Mouse (Mus musculus): ENCODE data around the gene Faap100.

Faap100 gene

GRCm38 (mm10) chr11:120376302-120377160, 2.0 kb downstream of the Faap100 start:
- no peak for DNase-seq (ENCODE audit: low spot score in 2 of 2)

GRCm38 (mm10) chr11:120375324-120375723, 3.2 kb downstream of the Faap100 start:
- no peak for DNase-seq (ENCODE audit: low spot score in 2 of 2)

DNA sequence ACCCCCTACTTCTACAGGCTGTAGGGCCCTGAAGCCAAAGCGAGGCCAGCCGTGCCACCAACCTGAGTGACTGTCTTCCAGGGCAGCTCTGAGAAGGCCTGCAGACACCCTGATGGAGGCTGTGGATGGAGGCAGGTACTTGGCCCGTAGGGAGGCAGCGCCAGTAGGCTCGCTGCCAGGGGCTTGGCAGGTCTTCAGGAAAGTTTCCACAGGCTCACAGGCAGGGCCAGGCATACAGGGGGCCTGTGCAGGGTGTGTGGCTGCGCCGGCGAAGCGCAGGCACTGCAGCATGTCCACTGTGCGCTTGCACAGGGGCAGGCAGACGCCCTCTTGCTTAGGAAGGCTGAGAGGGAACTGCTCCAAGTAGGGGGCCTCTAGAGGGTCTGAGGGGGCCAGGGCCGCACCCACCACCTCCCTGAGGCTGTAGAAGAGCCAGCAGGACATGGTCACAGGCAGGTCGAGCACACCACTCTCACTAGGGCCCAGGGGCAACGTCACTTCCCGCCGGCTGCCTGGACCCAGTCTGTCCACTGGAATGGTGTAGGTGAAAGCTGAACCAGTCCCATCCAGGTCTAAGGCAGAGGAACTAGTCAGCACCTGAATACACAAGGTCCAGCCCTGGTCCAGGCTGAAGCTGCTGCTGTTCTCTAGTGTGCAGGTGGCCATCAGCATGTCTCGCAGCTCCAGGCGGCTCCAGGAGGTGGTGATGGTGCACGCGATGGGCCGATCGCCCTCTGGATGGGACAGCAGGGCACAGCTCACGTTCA, 4.6 kb downstream of the Faap100 start:
- no peak for DNase-seq (ENCODE audit: low spot score in 2 of 2)

DNA sequence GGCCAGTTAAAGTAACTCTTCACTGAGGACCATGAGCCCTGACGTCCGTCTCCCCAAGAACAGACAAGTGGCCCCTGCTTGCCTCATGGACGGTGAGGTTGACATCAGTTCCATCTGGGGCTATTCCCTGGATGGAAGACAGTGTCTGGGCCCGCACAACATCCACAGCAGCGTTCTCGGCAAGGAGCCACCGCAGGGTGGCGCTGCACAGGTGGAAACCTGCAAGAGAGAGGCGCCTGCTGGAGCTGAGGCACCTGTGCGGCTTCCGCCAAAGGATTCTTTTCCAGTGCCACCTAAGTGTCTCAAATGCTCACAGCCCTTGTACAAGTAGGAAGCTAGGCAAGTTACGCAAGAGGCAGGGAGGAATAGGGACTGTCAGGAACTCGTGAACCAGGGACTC, 5.5 kb downstream of the Faap100 start:
- no peak for DNase-seq (ENCODE audit: low spot score in 2 of 2)

GRCm38 (mm10) chr11:120369656-120370055, 8.9 kb downstream of the Faap100 start:
- DNase-seq (ENCODE audit: low spot score in 2 of 2) = peak in 1 of 2 experiments; percentile 45

GRCm38 (mm10) chr11:120366443-120367027, 12.0 kb downstream of the Faap100 start:
- DNase-seq (ENCODE audit: low spot score in 2 of 2) = no peak

DNA sequence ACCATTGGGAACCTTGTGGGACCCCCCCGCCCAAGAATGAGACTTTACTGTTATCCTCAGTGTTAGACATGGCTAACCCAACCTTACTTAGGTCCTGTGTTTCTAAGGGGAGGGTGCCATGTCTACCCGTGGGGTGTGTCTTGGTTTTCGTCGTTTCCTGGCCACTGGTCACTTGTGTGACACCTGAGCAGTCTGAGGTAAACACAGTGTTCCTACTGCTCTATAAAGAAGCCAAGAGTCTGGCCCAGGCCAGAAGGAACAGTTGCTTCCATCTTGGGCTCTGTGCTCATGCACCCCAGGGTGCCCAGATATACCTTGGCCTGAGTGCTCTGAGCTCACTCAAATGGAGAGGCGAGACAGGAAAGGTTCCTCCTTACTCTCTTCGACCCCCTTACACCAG, 15.7 kb downstream of the Faap100 start:
- DNase-seq (ENCODE audit: low spot score in 2 of 2) = no peak

DNA sequence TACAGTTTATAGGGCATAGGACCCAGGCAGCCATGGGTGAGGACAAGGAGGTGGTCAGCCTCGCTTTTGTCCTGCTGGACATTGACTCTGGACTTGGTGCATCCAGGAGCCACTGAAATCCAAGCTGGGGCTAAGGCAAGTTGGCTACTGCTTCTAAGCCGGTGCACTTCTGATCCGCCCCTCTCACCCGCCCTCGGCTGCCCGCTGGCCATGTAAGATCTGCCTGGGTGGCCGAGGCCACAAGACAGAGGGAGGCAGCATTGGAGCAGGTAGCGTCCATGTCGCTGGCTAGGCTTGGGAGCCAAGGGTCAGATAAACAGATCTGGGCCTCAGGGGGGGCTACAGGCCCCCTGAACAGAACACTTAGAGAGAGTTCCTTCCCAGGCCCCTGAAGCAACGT, 17.3 kb downstream of the Faap100 start, which contains the start of gene Fscn2:
TSS of gene Fscn2 (plus strand) at position 240 of the 400 bp plus-strand sequence.
- DNase-seq (ENCODE audit: low spot score in 2 of 2) = no peak

DNA sequence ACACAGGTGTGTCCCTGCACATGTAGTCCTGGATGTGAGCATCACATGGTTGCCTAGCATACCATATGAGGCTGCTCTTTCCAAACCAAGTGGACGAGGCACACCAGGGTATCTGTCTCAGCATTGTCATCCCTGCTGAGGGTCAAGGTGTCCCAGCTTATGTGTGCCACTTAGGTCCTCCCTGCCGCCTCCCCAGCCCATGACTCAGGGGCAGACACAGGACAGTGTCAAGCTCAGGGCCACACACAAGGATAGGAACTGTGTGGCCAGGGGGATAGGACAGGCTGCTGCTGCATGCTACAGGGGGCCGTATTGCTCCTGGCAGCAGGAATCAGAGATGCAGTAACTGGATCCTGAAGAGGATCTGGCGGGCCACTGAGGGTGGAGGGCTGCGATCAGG, 17.8 kb downstream of the Faap100 start:
- DNase-seq (ENCODE audit: low spot score in 2 of 2) = no peak

GRCm38 (mm10) chr11:120360062-120360461, 18.5 kb downstream of the Faap100 start:
- DNase-seq (ENCODE audit: low spot score in 2 of 2) = no peak

GRCm38 (mm10) chr11:120359391-120359790, 19.2 kb downstream of the Faap100 start:
- DNase-seq (ENCODE audit: low spot score in 2 of 2) = no peak

- peak in 1 of 2 experiments; percentile 76 for DNase-seq (ENCODE audit: low spot score in 2 of 2)
These were observed 20.7 kb downstream of the Faap100 start for GRCm38 (mm10) chr11:120357791-120358401.

GRCm38 (mm10) chr11:120356900-120357299, 21.7 kb downstream of the Faap100 start:
- no peak for DNase-seq (ENCODE audit: low spot score in 2 of 2)

DNA sequence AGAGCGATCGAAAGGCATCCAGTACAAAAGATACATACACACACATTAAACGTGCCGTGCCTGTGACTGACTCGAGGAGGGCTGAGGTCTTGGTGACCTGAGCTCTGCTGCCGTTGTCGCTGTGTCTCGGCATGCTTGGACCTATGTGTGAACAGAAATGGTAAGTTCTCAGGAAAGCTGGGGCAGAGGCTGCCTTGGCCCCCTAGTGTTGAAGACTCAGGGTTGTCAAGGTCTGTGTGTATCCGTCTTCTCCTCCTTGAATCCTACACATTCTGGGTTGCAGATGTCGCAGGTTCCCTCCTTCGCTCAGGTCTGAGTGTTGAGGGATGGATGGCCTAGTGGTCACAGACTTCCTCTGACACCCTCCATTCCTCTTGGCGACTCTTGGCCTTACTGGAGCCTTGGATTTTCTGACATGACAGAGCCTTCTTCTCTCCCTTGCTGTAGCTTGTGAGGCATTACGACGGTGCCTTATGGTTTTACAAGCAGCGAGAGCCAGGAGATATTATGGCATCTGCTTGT, 22.2 kb downstream of the Faap100 start:
- no peak for DNase-seq (ENCODE audit: low spot score in 2 of 2)

- DNase-seq (ENCODE audit: low spot score in 2 of 2) = no peak
These were observed 23.1 kb downstream of the Faap100 start for GRCm38 (mm10) chr11:120355277-120356039.

DNA sequence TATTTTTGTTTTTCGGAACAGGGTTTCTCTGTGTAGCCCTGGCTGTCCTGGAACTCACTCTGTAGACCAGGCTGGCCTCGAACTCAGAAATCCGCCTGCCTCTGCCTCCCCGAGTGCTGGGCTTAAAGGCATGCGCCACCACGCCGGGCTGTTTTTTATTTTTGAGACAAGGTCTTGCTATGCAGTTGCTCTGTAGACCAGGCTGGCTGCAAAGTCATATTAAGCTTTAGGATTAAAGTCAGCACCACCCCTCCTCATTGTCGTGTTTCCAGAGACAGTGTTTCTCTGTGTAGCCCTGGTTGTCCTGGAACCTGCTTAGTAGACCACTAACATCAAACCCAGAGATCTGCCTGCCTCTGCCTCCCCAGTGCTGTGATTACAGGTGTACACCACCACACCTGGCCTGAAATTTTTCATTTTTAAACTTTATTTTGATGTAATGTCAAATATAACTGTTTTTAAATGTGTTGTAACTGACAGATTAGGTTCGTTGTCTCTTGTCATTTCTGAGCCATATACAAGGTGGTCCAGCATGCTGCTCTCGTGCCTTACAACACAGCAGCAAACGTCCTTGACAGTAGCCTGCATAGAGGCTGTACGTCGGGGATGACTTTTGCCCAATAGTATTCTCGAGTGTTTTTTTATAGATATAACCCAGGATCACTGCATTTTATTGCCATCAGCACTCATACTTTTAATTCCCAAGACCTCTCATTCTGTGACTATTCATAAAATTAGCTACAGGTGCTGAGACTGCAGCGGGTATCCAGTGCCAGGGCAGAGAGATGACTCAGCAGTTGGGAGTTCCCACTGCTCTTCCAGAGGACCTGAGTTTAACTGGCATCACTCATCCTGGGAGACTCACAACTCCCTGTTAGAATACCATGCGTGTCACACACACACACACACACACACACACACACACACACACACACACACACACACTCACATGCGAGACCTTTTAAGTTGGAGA, 24.0 kb downstream of the Faap100 start:
- DNase-seq (ENCODE audit: low spot score in 2 of 2) = no peak

GRCm38 (mm10) chr11:120353500-120354303, 24.9 kb downstream of the Faap100 start:
- peak in 1 of 2 experiments; percentile 52 for DNase-seq (ENCODE audit: low spot score in 2 of 2)

- no peak for DNase-seq (ENCODE audit: low spot score in 2 of 2)
These were observed 25.8 kb downstream of the Faap100 start for GRCm38 (mm10) chr11:120352571-120353290.
